Mouse (Mus musculus) ES-Bruce4 (cell line): ENCODE results near the gene Mdh2. TPM values are rescaled to one million over a fixed set of nuclear protein-coding genes. Genes with fewer than 3 reads are reported as not detected.

Source experiments
- H3K27ac ChIP-seq: 2 replicates; pipeline ENCODE4 v1.5.1; 2012; ENCODE audit warnings: low read length, inconsistent platforms; ENCODE audit not compliant: insufficient read depth
- H3K27me3 ChIP-seq: 2 replicates; pipeline ENCODE4 v1.6.1; 2012; ENCODE audit warnings: mild to moderate bottlenecking, low read length, inconsistent platforms; ENCODE audit not compliant: control insufficient read depth, poor library complexity, insufficient read depth, severe bottlenecking
- H3K36me3 ChIP-seq: 2 replicates; pipeline ENCODE4 v1.6.1; 2012; ENCODE audit warnings: inconsistent platforms, mild to moderate bottlenecking, low read length, moderate library complexity; ENCODE audit not compliant: control insufficient read depth, poor library complexity, insufficient read depth, severe bottlenecking
- H3K4me1 ChIP-seq: one replicate; pipeline ENCODE4 v1.8.1; 2011; ENCODE audit warnings: low read length; ENCODE audit not compliant: control insufficient read depth, insufficient read depth
- H3K4me3 ChIP-seq: 2 replicates; pipeline ENCODE4 v1.5.1; 2011; ENCODE audit warnings: low read depth, mild to moderate bottlenecking, low read length
- H3K9ac ChIP-seq: 2 replicates; pipeline ENCODE4 v1.6.1; 2012; ENCODE audit warnings: low read depth, mild to moderate bottlenecking, inconsistent platforms; ENCODE audit not compliant: poor library complexity, severe bottlenecking
- H3K9me3 ChIP-seq: replicated peaks from 2 replicates; pipeline ENCODE4 v1.6.1; 2012; ENCODE audit warnings: mild to moderate bottlenecking, low read length, inconsistent platforms; ENCODE audit not compliant: control insufficient read depth, poor library complexity, insufficient read depth, severe bottlenecking
- CTCF ChIP-seq: IDR thresholded peaks from one replicate; pipeline ENCODE4 v1.8.1; 2011; ENCODE audit warnings: low read depth, low read length
- EP300 ChIP-seq: IDR thresholded peaks from 2 replicates; pipeline ENCODE4 v1.6.1; 2011; ENCODE audit warnings: low read depth, low read length; ENCODE audit not compliant: insufficient read depth
- POLR2A ChIP-seq: IDR thresholded peaks from one replicate; pipeline ENCODE4 v1.8.1; 2011; ENCODE audit warnings: low read length; ENCODE audit not compliant: insufficient read depth
- polyA plus RNA-seq: library from polyadenylated mRNA; stranded (reverse); fragments of >200 nt; gene quantifications from 2 replicates; pipeline ENCODE4 v1.2.4, GENCODE M21; 2011; ENCODE audit warnings: low read depth; ENCODE audit not compliant: missing spikeins, insufficient read depth, insufficient read length

Mdh2 gene
- polyA plus RNA-seq, 1 experiment, result 377 TPM

DNA sequence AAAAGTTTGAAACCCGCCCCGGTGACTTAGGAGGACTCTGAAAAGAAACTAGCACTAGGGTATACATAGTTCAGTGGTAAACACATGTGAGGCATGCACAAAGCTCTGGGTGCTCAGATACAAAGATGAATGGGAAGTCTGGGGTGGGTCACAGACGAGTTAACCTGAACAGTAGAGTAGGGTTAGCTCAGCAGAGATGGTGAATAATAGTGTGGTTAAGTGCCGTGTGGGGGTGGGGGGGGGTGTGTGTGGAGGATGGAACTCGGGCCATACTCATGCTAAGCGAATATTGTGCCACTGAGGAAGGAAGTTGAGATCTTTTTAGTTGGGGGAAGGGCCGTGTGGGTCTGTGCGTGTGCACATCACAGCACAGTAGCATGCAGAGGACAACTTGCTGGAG lies 2.1 kb downstream of the Mdh2 start:
- H3K4me3 ChIP-seq, result no peak overlapping the region
- peaks cover 4% of the 10 kb centered on the region for H3K4me1 ChIP-seq
- H3K9me3 ChIP-seq, result no peaks in the 10 kb centered on the region
- no peaks in the 10 kb centered on the region for H3K27me3 ChIP-seq
- peaks cover 37% of the 10 kb centered on the region for H3K36me3 ChIP-seq
- no peak for TF ChIP-seq POLR2A
- no peak for TF ChIP-seq CTCF
- TF ChIP-seq EP300, result no peak
- no peak overlapping the region for H3K27ac ChIP-seq
- peak overlapping the region; percentile 88 for H3K9ac ChIP-seq

DNA sequence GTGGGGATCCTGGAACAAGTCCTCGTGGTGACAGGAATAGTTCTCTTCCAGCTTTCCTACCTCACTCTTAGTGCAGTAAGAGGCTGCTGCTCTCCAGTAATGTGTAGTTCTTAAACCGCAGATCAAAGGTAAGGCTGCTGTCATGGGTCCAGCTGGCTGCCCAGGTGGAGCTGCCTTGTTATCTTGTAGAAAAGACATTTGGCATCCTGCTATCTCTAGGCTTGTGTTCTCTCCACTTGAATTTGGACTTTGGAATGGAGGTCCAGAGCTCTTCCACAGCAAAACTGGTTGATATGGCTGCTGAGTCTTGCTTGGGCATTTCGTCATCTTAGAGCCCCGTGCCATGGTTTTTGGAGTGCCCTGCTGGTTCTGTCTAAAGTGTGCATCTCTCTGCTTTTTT lies 4.6 kb downstream of the Mdh2 start:
- no peak overlapping the region for H3K4me3 ChIP-seq
- peaks cover 4% of the 10 kb centered on the region for H3K4me1 ChIP-seq
- peaks cover 62% of the 10 kb centered on the region for H3K36me3 ChIP-seq
- no peaks in the 10 kb centered on the region for H3K9me3 ChIP-seq
- H3K27ac ChIP-seq, result no peak overlapping the region
- no peak for TF ChIP-seq EP300
- no peak for TF ChIP-seq CTCF
- no peak for TF ChIP-seq POLR2A
- no peak overlapping the region for H3K9ac ChIP-seq
- no peaks in the 10 kb centered on the region for H3K27me3 ChIP-seq

DNA sequence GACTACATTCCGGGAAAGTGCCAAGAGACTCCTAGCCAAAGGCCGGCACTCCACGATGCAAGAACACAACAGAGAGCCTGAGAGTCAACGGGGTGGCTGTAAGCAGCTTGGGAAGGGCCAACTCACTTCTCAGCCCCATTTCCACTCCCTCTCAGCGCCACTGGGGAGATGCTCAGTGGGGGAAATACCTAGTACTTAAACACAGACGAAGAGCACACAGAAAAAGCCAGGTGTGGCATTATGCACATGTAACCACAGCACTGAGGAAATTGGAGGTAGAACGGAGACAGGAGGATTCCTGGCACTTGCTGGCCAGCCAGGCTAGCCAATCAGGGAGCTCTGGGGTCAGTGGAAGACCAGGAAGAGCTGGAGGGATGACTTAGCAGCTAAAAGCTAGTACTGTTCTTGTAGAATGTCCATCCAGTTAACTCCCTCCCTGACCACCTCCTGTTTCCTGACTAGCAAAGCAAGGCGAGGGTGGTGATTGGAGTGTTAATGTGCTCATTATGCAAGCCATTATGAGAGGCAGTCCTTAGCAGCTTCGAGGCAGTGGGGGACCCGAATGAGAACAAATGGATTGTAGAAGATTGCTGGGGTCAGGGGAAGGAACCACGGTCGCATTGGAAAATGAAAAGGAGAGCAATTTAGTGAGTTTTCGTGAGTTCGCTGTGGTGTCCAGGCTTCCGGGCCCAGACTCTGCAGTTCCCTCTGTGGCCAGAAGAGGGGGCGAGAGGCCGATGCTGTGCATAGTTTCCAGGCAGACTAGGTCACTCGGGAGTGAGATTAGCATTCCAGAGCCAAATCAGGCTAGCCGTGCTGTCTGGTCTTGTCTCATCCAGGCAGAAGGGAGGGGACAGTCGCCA lies 15.9 kb downstream of the Mdh2 start:
- TF ChIP-seq POLR2A (no peak), EP300 (peak; percentile 36; the same call in 1 of the 2 replicates), CTCF (peak; percentile 95)
- no peaks in the 10 kb centered on the region for H3K4me1 ChIP-seq
- H3K9ac ChIP-seq, result no peak overlapping the region
- peak overlapping the region; percentile 86 for H3K27ac ChIP-seq
- H3K4me3 ChIP-seq, result 0 out of 2 replicates have a peak overlapping the region, but pooled peaks have one; percentile 22
- H3K36me3 ChIP-seq, result peaks cover 22% of the 10 kb centered on the region
- no peaks in the 10 kb centered on the region for H3K27me3 ChIP-seq
- no peaks in the 10 kb centered on the region for H3K9me3 ChIP-seq

DNA sequence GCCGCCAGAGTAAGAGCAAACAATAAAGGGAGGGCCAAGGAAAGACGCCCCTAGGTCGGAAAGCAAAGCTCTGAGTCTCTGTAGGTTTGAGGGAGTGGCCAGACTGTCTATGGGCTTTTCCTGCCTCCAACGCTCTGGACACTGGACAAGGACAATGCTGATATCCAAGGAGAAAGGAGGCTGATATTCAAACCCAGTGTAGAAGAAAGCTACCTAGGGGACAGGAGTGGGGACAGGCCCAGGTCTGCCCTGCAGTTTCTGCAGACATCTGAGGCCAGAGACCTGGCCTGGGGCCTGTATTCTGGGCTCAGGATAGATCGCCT lies 16.5 kb downstream of the Mdh2 start:
- peak overlapping the region; percentile 86 for H3K27ac ChIP-seq
- no peaks in the 10 kb centered on the region for H3K9me3 ChIP-seq
- H3K27me3 ChIP-seq, result no peaks in the 10 kb centered on the region
- H3K36me3 ChIP-seq, result peaks cover 17% of the 10 kb centered on the region
- no peaks in the 10 kb centered on the region for H3K4me1 ChIP-seq
- H3K9ac ChIP-seq, result peak overlapping the region; percentile 26
- no peak overlapping the region for H3K4me3 ChIP-seq
- TF ChIP-seq EP300, result no peak
- no peak for TF ChIP-seq CTCF

DNA sequence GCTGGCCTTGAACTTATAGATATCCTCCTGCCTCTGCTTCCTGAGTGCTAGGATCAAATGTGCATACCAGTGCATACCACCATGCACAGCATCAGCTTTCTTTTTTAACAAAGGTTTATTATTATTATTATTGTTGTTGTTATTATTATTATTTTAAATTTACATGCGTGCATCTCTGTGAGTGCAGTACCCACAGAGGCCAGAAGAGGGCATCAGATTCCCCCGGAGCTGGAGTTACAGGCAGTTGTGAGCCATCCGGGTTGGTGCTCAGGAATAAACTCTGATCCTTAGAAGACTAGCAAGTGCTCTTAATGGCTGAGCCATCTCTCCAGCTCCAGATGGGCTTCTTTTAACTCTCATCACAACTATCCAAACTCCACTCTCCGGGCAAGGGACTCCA lies 21.5 kb downstream of the Mdh2 start:
- no peaks in the 10 kb centered on the region for H3K36me3 ChIP-seq
- no peak overlapping the region for H3K9ac ChIP-seq
- TF ChIP-seq EP300, result no peak
- TF ChIP-seq CTCF, result peak; percentile 61
- no peak overlapping the region for H3K27ac ChIP-seq
- no peaks in the 10 kb centered on the region for H3K27me3 ChIP-seq
- no peaks in the 10 kb centered on the region for H3K9me3 ChIP-seq
- peaks cover 2% of the 10 kb centered on the region for H3K4me1 ChIP-seq
- no peak overlapping the region for H3K4me3 ChIP-seq

DNA sequence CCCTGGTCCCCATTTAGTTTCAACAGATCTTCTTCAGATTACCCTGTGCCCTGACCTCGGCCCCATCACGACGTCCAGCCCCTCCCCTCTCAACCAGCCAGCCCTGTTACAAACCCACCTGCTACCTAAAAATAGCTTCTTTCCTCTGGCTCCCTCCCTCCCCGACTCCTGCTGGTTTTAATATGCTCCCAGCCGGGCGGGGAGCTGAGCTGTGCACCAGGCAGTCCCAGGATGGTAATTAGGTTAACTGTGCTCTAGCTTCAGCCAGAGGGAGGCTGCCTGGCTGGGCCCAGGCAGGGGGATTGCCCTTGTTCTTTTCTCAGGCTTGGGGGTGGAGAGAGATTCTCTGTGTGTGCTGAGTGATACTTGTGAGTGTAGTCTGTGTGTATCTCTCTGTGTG lies 22.6 kb downstream of the Mdh2 start:
- Histone ChIP-seq H3K4me3 (no peak overlapping the region), H3K36me3 (no peaks in the 10 kb centered on the region), H3K9ac (no peak overlapping the region), H3K9me3 (no peaks in the 10 kb centered on the region), H3K27me3 (no peaks in the 10 kb centered on the region), H3K27ac (no peak overlapping the region), H3K4me1 (peaks cover 2% of the 10 kb centered on the region)
- TF ChIP-seq POLR2A (no peak), EP300 (no peak), CTCF (no peak)
